Mouse (Mus musculus): ENCODE data around the gene Olfr789. TPM values are rescaled to one million over a fixed set of nuclear protein-coding genes. Genes with fewer than 3 reads are reported as not detected.

Gene Olfr789
- total RNA-seq (2021) = not detected
- long read RNA-seq, experiment 1 = 0 reads
- long read RNA-seq, experiment 2 = 0 reads

DNA sequence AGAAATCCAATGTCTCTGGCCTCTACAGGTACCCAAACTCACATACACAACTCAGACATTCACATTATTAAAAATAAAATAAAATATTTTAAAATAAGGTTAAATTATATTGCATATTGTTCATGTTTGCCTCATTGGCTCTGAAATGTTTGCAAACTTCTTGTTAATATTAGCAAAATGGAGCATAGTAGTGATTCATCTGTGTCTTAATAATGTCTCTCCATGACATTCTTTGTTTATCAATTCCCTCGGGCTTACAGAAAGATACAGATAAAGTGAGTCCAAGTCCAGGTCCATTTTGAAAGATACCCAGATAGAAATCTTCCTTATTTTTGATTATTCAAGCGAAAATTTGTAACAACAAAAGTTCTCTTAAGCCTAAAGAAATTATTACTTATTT is at the start of gene Olfr789:
Gene Olfr789 (plus strand): TSS at position 301 of the 400 bp plus-strand sequence.
- intact Hi-C loops (cut with DNase I) = no loop called here

DNA sequence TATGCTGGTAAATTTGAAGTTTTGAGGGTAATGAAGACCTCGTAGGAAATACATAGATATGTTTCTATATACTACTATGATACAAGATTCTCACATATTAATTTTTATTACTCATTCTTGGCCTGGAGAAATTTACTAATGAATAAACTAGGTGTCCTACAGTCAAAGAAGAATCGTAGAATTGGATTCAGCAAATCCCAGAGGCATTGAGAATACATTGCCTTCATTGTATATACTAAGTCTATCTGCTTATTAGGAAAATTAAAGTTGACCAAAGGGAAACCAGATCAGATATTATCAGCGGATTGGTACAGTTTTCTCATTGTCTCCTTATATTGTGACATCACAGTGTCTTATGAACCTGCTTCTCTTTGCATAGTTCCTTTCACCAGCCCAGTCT is 23.0 kb upstream of the Olfr789 start, which contains the start of gene Olfr787:
Gene Olfr787 (plus strand): TSS at position 301 of the 400 bp plus-strand sequence.
- intact Hi-C loops (cut with DNase I) = no loop called here

More for the DNA sequence above, at the start of gene Olfr789:
- DNase-seq = no peak

DNA sequence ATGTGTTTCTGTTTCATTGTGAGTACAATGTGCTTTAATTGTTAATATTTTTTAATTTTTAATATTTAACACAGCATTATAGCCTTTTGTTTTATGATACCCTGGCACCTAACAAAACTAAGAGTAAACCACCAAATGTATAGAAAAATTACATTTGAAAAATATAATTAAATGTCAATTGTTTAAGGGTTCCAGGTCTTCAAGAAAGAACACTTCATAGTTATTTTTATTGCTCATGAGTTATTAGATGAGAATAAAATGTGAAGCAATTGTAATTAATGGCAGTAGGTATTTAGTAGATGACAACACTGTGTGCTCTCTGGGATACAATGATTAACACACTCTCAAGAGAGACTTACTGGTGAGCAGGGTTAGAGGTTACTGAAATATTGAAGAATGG is 13.9 kb upstream of the Olfr789 start, which contains the start of gene Olfr788:
Gene Olfr788 (plus strand): TSS at position 301 of the 400 bp plus-strand sequence.
- intact Hi-C loops (cut with DNase I) = no loop called here
- no peak for DNase-seq

More for the DNA sequence above, 23.0 kb upstream of the Olfr789 start, which contains the start of gene Olfr787:
- no peak for DNase-seq

DNA sequence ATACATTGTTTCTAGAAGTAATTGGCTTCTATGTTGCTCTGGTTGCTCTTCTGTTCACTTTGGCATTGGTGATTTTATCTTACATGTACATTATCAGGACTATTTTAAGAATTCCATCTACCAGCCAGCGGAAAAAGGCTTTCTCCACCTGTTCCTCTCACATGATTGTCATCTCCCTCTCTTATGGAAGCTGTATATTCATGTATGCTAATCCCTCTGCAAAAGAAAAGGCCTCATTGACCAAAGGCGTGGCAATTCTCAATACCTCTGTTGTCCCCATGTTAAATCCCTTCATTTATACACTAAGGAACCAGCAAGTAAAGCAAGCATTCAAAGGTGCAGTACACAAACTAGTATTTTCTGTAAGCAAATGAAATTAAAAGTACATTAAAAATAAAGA is 11.3 kb upstream of the Olfr789 start:
- no peak for DNase-seq

DNA sequence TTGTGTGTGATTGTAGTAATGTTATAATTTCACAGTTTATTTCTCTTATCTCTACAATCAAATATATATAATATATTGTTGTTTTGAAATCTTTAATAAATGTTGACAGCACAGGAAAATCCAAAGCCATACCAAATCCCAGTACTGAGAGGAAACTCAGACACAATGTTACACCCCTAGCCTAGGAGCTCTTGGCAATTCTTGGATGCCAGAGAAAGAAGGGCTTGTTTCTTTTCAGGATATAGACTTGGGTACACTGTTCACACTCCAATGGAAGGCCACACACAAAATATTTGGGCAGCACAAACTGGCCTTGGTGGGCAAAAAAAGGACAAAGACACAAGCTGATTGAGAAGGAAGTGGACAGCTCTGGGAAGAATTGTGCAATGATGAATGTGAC is 10.8 kb upstream of the Olfr789 start:
- DNase-seq = no peak
- intact Hi-C loops (cut with DNase I) = no loop called here

More for the DNA sequence above, 11.3 kb upstream of the Olfr789 start:
- intact Hi-C loops (cut with DNase I) = no loop called here

DNA sequence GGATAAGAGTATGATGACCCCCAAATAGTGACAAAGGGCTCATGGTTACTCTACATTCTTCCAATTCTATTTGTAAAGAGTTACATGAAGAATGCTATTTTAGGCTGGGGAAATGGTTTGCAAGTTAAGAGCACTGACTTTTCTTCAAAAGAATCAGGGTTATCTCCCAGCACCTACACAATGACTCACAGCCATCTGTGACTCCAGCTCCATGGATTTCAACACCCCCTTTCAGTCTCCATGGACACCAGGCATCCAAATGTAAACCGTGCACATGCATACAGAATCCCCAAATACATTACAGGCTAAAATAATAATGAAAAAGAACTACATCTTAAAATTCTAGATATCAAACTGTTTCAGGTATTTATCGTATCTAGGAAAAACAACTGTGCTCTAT is 5.5 kb downstream of the Olfr789 start:
- no peak for DNase-seq
- intact Hi-C loops (cut with DNase I) = no loop called here

DNA sequence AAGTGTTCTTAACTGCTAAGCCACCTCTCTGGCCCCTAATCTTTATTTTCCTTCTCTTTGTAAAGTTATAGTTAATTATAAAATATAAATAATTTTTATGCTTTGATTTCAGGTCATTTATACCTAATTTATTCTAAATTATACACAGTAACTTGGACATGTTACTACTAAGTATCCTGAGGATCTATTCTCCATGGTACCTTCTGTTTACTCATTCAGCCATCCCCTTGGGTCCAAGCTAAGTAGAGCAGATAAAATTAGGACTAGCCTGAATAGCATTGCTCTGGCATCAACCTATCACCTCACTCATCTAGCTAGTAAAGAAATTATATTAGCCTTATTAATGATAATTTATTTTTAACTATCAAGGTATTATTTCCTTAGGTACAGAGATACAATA is 13.6 kb downstream of the Olfr789 start, which contains the start of gene Olfr790:
Gene Olfr790 (plus strand): TSS at position 301 of the 400 bp plus-strand sequence.
- DNase-seq = no peak
- intact Hi-C loops (cut with DNase I) = no loop called here

DNA sequence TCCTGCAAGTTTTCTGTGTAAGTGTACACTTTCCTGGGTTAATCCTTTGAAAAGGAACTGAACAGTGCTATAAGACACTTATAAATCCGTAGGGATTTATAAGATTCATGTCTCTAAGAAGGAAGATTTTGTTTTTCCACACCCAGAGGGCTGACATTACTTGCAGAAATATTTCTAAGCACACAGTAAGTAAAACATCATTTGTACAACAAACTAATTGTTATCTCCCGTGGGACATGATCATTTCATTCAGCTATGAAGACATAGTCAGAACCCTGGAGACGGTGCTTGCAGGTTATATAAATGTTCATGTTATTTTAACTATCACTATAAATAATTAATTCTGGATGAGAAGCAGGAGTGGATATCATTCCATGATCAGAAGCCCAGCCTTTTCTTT is 36.9 kb downstream of the Olfr789 start, which contains the start of gene Olfr791:
Gene Olfr791 (plus strand): TSS at position 301 of the 400 bp plus-strand sequence.
- no peak for DNase-seq
- intact Hi-C loops (cut with DNase I) = no loop called here

DNA sequence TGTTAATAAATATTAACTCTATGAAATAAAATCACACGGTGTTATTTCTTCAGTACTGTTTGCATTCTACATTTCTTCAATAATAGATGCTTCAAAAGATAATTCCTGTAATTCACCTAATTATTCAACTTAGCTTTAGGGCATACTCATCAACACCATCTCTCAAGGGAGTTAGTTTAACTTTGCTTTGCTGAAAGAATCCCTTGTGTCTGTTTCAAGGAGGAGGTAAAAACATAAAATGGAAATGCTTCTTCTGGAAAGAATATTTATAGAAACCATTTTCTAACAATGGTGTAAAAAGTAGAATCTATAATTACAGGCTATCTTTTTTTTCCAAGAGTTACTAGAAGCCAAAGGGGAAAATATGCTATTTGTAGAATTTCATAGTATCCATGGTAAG is 54.3 kb downstream of the Olfr789 start, which contains the start of gene Olfr792:
Gene Olfr792 (plus strand): TSS at position 301 of the 400 bp plus-strand sequence.
- intact Hi-C loops (cut with DNase I) = no loop called here
- DNase-seq = no peak

Other genes with a start within 250 kb of the Olfr789 start
- not detected for gene Olfr774, start 248.5 kb upstream of the Olfr789 start, total RNA-seq (2021)
- not detected for gene Olfr775, start 236.3 kb upstream of the Olfr789 start, total RNA-seq (2021)
- not detected for gene Olfr776, start 225.6 kb upstream of the Olfr789 start, total RNA-seq (2021)
- gene Olfr777, start 213.3 kb upstream of the Olfr789 start, total RNA-seq (2021) = not detected
- not detected for gene Olfr780, start 166.6 kb upstream of the Olfr789 start, total RNA-seq (2021)
- not detected for gene Olfr781, start 155.9 kb upstream of the Olfr789 start, total RNA-seq (2021)
- gene Olfr782, start 135.9 kb upstream of the Olfr789 start, total RNA-seq (2021) = not detected
- gene Olfr784, start 100.7 kb upstream of the Olfr789 start, total RNA-seq (2021) = not detected
- gene Olfr785, start 79.3 kb upstream of the Olfr789 start, total RNA-seq (2021) = not detected
- gene Olfr786, start 57.4 kb upstream of the Olfr789 start, total RNA-seq (2021) = not detected
- not detected for gene Olfr787, start 22.9 kb upstream of the Olfr789 start, total RNA-seq (2021)
- not detected for gene Olfr788, start 13.8 kb upstream of the Olfr789 start, total RNA-seq (2021)
- gene Olfr790, start 13.7 kb downstream of the Olfr789 start, total RNA-seq (2021) = not detected
- not detected for gene Olfr791, start 37.0 kb downstream of the Olfr789 start, total RNA-seq (2021)
- gene Olfr792, start 54.4 kb downstream of the Olfr789 start, total RNA-seq (2021) = not detected
- not detected for gene Olfr794, start 82.9 kb downstream of the Olfr789 start, total RNA-seq (2021)
- not detected for gene Olfr796, start 127.8 kb downstream of the Olfr789 start, total RNA-seq (2021)
- not detected for gene Olfr798, start 143.2 kb downstream of the Olfr789 start, total RNA-seq (2021)
- gene Olfr799, start 152.7 kb downstream of the Olfr789 start, total RNA-seq (2021) = not detected
- gene Olfr800, start 172.9 kb downstream of the Olfr789 start, total RNA-seq (2021) = not detected
- gene Olfr801, start 189.1 kb downstream of the Olfr789 start, total RNA-seq (2021) = not detected
- gene Olfr802, start 203.4 kb downstream of the Olfr789 start, total RNA-seq (2021) = not detected
- gene Olfr803, start 209.5 kb downstream of the Olfr789 start, total RNA-seq (2021) = not detected
- not detected for gene Olfr804, start 218.5 kb downstream of the Olfr789 start, total RNA-seq (2021)
- not detected for gene Olfr805, start 244.6 kb downstream of the Olfr789 start, total RNA-seq (2021)

All from heart, postnatal 14 days (tissue).